Mouse (Mus musculus) heart, adult 2 months (tissue): ENCODE measurements around the gene 1600014C23Rik.

Experiments
- CTCF ChIP-seq: fragments of 200-600 bp; IDR thresholded peaks from 2 replicates; pipeline ENCODE4 v1.8.1; 2022; ENCODE audit warnings: antibody characterized with exemption, mild to moderate bottlenecking, moderate library complexity
- EP300 ChIP-seq: fragments of 200-500 bp; IDR thresholded peaks from 2 replicates; pipeline ENCODE4 v1.6.1; 2011; ENCODE audit warnings: low read depth, low read length, control low read depth; ENCODE audit not compliant: insufficient read depth
- POLR2A ChIP-seq: fragments of 200-500 bp; IDR thresholded peaks from 2 replicates; pipeline ENCODE4 v1.6.1; 2011; ENCODE audit warnings: mild to moderate bottlenecking, low read depth, low read length, control low read depth; ENCODE audit not compliant: insufficient read depth

DNA sequence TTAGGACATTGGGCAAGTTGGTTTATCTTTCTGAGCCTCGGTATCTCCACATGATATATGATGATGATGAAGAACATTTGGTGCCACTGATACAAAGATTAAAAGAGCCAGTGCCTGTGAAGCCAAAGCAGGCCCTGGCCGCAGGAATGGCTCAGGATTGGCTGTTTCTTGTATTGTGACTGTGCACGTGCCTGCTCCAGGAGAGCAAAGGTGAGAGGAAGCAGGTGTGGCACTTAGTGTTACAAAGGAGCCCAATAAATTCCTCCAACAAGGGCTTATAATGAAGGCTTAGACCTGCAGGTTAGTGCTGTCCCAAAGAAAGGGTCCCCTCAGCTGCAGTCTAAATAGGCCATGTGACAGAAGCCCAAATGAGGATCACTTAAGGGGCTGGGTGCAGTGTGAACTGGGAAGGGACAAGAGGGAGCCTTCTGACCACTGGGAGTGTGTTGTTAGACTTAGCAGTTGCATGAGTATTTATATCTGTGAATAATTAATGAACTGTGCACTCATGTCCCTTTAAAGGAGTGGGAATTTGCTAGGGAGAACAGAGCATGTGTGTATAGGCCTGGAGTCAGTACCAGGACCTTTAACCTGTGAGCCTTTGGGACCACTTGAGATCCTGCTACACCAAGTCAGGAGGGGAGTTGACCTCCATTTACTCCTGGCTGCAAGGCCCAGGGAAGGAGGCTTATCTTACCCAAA, 34.5 kb downstream of the 1600014C23Rik start:
- TF ChIP-seq EP300 (no peak), CTCF (no peak), POLR2A (no peak)
